Mouse (Mus musculus) ES-Bruce4 (cell line): Measurements from ENCODE around the gene Kcnab3.

Experiments
- CTCF ChIP-seq: IDR thresholded peaks from one replicate; pipeline ENCODE4 v1.8.1; 2011; ENCODE audit warnings: low read depth, low read length
- EP300 ChIP-seq: IDR thresholded peaks from 2 replicates; pipeline ENCODE4 v1.6.1; 2011; ENCODE audit warnings: low read depth, low read length; ENCODE audit not compliant: insufficient read depth
- POLR2A ChIP-seq: IDR thresholded peaks from one replicate; pipeline ENCODE4 v1.8.1; 2011; ENCODE audit warnings: low read length; ENCODE audit not compliant: insufficient read depth

- TF ChIP-seq CTCF = no peak
- TF ChIP-seq POLR2A = no peak
- no peak for TF ChIP-seq EP300
Measured at GRCm38 (mm10) chr11:69364910-69365309, 38.9 kb downstream of the Kcnab3 start.
